Comparison of ENCODE assay signal across 20 mouse cellular contexts in genomic region chr5:38708940-38709581, GRCm38 (mm10). TPM values are rescaled to one million over a fixed set of nuclear protein-coding genes. Genes with fewer than 3 reads are reported as not detected.
DNase-seq lines count a peak whose midpoint lies in the region; ATAC-seq lines count a peak whose summit lies in the region.
"Had no signal": no experiment of that assay in that cellular context is flagged by ENCODE, and none has a peak within 500 bp of the region (broad histone marks: within the 10 kb centered on the region; RNA-seq: fewer than 3 reads in every experiment).

No protein-coding gene starts in this region.

- DNase-seq in cerebellum, adult 9-10 months: peak; percentile 20
- DNase-seq in cerebellum, postnatal 4 days (ENCODE audit: low spot score in 2 of 2): no peak
- peak; percentile 11 for DNase-seq in layer of hippocampus, adult 11-12 months (ENCODE audit: low spot score)
- no peak for DNase-seq in layer of hippocampus, postnatal 25 days (ENCODE audit: extremely low spot score in 1 of 2, low spot score in 1 of 2)
- peak; percentile 8 for DNase-seq in right cerebral cortex, postnatal 25 days
- no peak for DNase-seq in right cerebral cortex, postnatal 4 days
- DNase-seq in telencephalon, adult 2 months (ENCODE audit: low read depth, low spot score): peak; percentile 22
- DNase-seq: adrenal gland, adult 8-10 months; kidney, adult 9 months; kidney, postnatal 14 days; liver, postnatal 0 days; lung, postnatal 10 days; thymus, adult 18-20 months; thymus, postnatal 36 days had no signal

- no peak for ATAC-seq in monocyte, adult 5-6 weeks (replicated peaks; ENCODE audit: insufficient number of reproducible peaks, low FRiP score, low TSS enrichment, poor library complexity, severe bottlenecking)
- ATAC-seq: activated CD4-positive, CD25-positive, alpha-beta regulatory T cell, adult 4 months; CD4-positive, CD25-positive, alpha-beta regulatory T cell, adult 4 months; forebrain, embryonic 16.5 days; intestine, embryonic 15.5 days; liver, postnatal 0 days; Patski had no signal

RNA-seq across cellular contexts. Expression of gene Zfp518b, which starts 24.4 kb away (rescaled TPM):
- total RNA-seq in layer of hippocampus, postnatal 25 days (2021): 10 to 100 TPM; 16.4 to 16.5 TPM
- 1.0 to 4.7 TPM (median 2.3 TPM) in 3 replicates for total RNA-seq in monocyte, adult 5-6 weeks (2017)

Comparison
In these comparisons a context has a peak if more than half of its experiments do, and no peak if none do; other contexts are left out.
1. DNase-seq: peak in cerebellum, adult 9-10 months (single experiment), layer of hippocampus, adult 11-12 months (single experiment), right cerebral cortex, postnatal 25 days (single experiment) and telencephalon, adult 2 months (single experiment); none in cerebellum, postnatal 4 days (0 of 2), layer of hippocampus, postnatal 25 days (0 of 2) and right cerebral cortex, postnatal 4 days (single experiment).